Mouse (Mus musculus): ENCODE data around the gene Dnajb8. TPM values are rescaled to one million over a fixed set of nuclear protein-coding genes. Genes with fewer than 3 reads are reported as not detected.
A peak's percentile ranks its signal among the peaks of the same experiment; 100 is the strongest.

Gene Dnajb8
- polyA plus RNA-seq, 1 experiment from 2014 or later = not detected

GRCm38 (mm10) chr6:88236513-88236912, 14.4 kb downstream of the Dnajb8 start:
- Histone ChIP-seq H3K27me3 (replicated peaks) (0 out of 2 replicates have a peak, but pooled peaks cover 4% of the 10 kb centered on the region), H3K4me1 (peaks cover 15% of the 10 kb centered on the region), H3K36me3 (no peaks in the 10 kb centered on the region), H3K4me2 (peak overlapping the region; percentile 41; the same call in 1 of the 2 replicates), H3K4me3 (replicated peaks) (no peak overlapping the region), H3K9me3 (no peaks in the 10 kb centered on the region), H3K27ac (no peak overlapping the region), H3K9ac (no peak overlapping the region)
- no peak for ATAC-seq (ENCODE audit: insufficient read depth, low FRiP score, low read depth)
- WGBS = 14% methylated on average over 7 of the region's 7 CpGs

GRCm38 (mm10) chr6:88242604-88243003, 20.5 kb downstream of the Dnajb8 start:
- H3K27ac ChIP-seq = no peak overlapping the region
- no peak overlapping the region for H3K4me3 ChIP-seq (replicated peaks)
- WGBS = 3% methylated on average over 15 of the region's 15 CpGs
- no peaks in the 10 kb centered on the region for H3K9me3 ChIP-seq
- no peaks in the 10 kb centered on the region for H3K27me3 ChIP-seq (replicated peaks)
- no peaks in the 10 kb centered on the region for H3K36me3 ChIP-seq
- H3K4me2 ChIP-seq = peak overlapping the region; percentile 8; the same call in 1 of the 2 replicates
- no peak overlapping the region for H3K9ac ChIP-seq
- H3K4me1 ChIP-seq = peaks cover 7% of the 10 kb centered on the region; the same call in 1 of the 2 replicates
- peak; percentile 76 for ATAC-seq (ENCODE audit: insufficient read depth, low FRiP score, low read depth)

GRCm38 (mm10) chr6:88249231-88249630, 27.2 kb downstream of the Dnajb8 start:
- H3K27ac ChIP-seq = no peak overlapping the region
- H3K36me3 ChIP-seq = no peaks in the 10 kb centered on the region
- H3K9me3 ChIP-seq = no peaks in the 10 kb centered on the region
- no peak overlapping the region for H3K9ac ChIP-seq
- H3K4me1 ChIP-seq = no peaks in the 10 kb centered on the region
- H3K27me3 ChIP-seq (replicated peaks) = no peaks in the 10 kb centered on the region
- H3K4me3 ChIP-seq (replicated peaks) = no peak overlapping the region
- no peak overlapping the region for H3K4me2 ChIP-seq
- 81% methylated on average over 1 of the region's 1 CpGs for WGBS
- no peak for ATAC-seq (ENCODE audit: insufficient read depth, low FRiP score, low read depth)

- Histone ChIP-seq H3K4me2 (no peak overlapping the region), H3K9ac (no peak overlapping the region), H3K4me3 (replicated peaks) (no peak overlapping the region), H3K4me1 (no peaks in the 10 kb centered on the region), H3K27me3 (replicated peaks) (no peaks in the 10 kb centered on the region), H3K9me3 (no peaks in the 10 kb centered on the region), H3K27ac (no peak overlapping the region), H3K36me3 (no peaks in the 10 kb centered on the region)
- ATAC-seq (ENCODE audit: insufficient read depth, low FRiP score, low read depth) = no peak; the same call in 1 of the 2 replicates
- 93% methylated on average over 1 of the region's 1 CpGs for WGBS
Measured at GRCm38 (mm10) chr6:88251396-88251795, 29.3 kb downstream of the Dnajb8 start.

GRCm38 (mm10) chr6:88251798-88252478, 29.9 kb downstream of the Dnajb8 start:
- Histone ChIP-seq H3K9ac (no peak overlapping the region), H3K9me3 (no peaks in the 10 kb centered on the region), H3K27ac (no peak overlapping the region), H3K4me2 (no peak overlapping the region), H3K4me1 (no peaks in the 10 kb centered on the region), H3K4me3 (replicated peaks) (no peak overlapping the region), H3K36me3 (no peaks in the 10 kb centered on the region), H3K27me3 (replicated peaks) (no peaks in the 10 kb centered on the region)
- ATAC-seq (ENCODE audit: insufficient read depth, low FRiP score, low read depth) = no peak
- WGBS = 73% methylated on average over 7 of the region's 7 CpGs

- 66% methylated on average over 6 of the region's 6 CpGs for WGBS
- Histone ChIP-seq H3K4me2 (no peak overlapping the region), H3K9me3 (no peaks in the 10 kb centered on the region), H3K9ac (no peak overlapping the region), H3K27ac (no peak overlapping the region), H3K4me3 (replicated peaks) (no peak overlapping the region), H3K36me3 (no peaks in the 10 kb centered on the region), H3K27me3 (replicated peaks) (no peaks in the 10 kb centered on the region), H3K4me1 (no peaks in the 10 kb centered on the region)
- no peak for ATAC-seq (ENCODE audit: insufficient read depth, low FRiP score, low read depth)
Measured at GRCm38 (mm10) chr6:88254082-88254481, 32.0 kb downstream of the Dnajb8 start.

- no peak overlapping the region for H3K27ac ChIP-seq
- H3K27me3 ChIP-seq (replicated peaks) = no peaks in the 10 kb centered on the region
- H3K4me2 ChIP-seq = no peak overlapping the region
- no peak overlapping the region for H3K4me3 ChIP-seq (replicated peaks)
- H3K4me1 ChIP-seq = no peaks in the 10 kb centered on the region
- ATAC-seq (ENCODE audit: insufficient read depth, low FRiP score, low read depth) = peak; percentile 8; the same call in 1 of the 2 replicates
- no peak overlapping the region for H3K9ac ChIP-seq
- WGBS = 28% methylated on average over 4 of the region's 4 CpGs
- H3K9me3 ChIP-seq = no peaks in the 10 kb centered on the region
- H3K36me3 ChIP-seq = no peaks in the 10 kb centered on the region
Measured at GRCm38 (mm10) chr6:88255435-88255834, 33.4 kb downstream of the Dnajb8 start.

GRCm38 (mm10) chr6:88259621-88260020, 37.6 kb downstream of the Dnajb8 start:
- no peak overlapping the region for H3K27ac ChIP-seq
- no peaks in the 10 kb centered on the region for H3K9me3 ChIP-seq
- no peaks in the 10 kb centered on the region for H3K36me3 ChIP-seq
- H3K4me3 ChIP-seq (replicated peaks) = no peak overlapping the region
- peaks cover 4% of the 10 kb centered on the region; the same call in 1 of the 2 replicates for H3K4me1 ChIP-seq
- no peak overlapping the region for H3K4me2 ChIP-seq
- no peaks in the 10 kb centered on the region for H3K27me3 ChIP-seq (replicated peaks)
- no peak for ATAC-seq (ENCODE audit: insufficient read depth, low FRiP score, low read depth)
- no peak overlapping the region for H3K9ac ChIP-seq
- WGBS = 84% methylated on average over 3 of the region's 3 CpGs

- H3K9ac ChIP-seq = no peak overlapping the region
- no peak overlapping the region for H3K27ac ChIP-seq
- no peak overlapping the region for H3K4me3 ChIP-seq (replicated peaks)
- H3K36me3 ChIP-seq = no peaks in the 10 kb centered on the region
- no peak for ATAC-seq (ENCODE audit: insufficient read depth, low FRiP score, low read depth)
- H3K4me2 ChIP-seq = no peak overlapping the region
- peaks cover 4% of the 10 kb centered on the region; the same call in 1 of the 2 replicates for H3K4me1 ChIP-seq
- 87% methylated on average over 3 of the region's 3 CpGs for WGBS
- H3K9me3 ChIP-seq = no peaks in the 10 kb centered on the region
- no peaks in the 10 kb centered on the region for H3K27me3 ChIP-seq (replicated peaks)
Measured at GRCm38 (mm10) chr6:88260645-88261044, 38.6 kb downstream of the Dnajb8 start.

- ATAC-seq (ENCODE audit: insufficient read depth, low FRiP score, low read depth) = no peak
- Histone ChIP-seq H3K27me3 (replicated peaks) (no peaks in the 10 kb centered on the region), H3K9me3 (no peaks in the 10 kb centered on the region), H3K36me3 (no peaks in the 10 kb centered on the region), H3K4me3 (replicated peaks) (no peak overlapping the region), H3K4me1 (peaks cover 4% of the 10 kb centered on the region; the same call in 1 of the 2 replicates), H3K27ac (no peak overlapping the region), H3K4me2 (no peak overlapping the region), H3K9ac (no peak overlapping the region)
- WGBS = 64% methylated on average over 9 of the region's 9 CpGs
Measured at GRCm38 (mm10) chr6:88262160-88262559, 40.1 kb downstream of the Dnajb8 start.

- Histone ChIP-seq H3K4me3 (replicated peaks) (no peak overlapping the region), H3K4me1 (peaks cover 4% of the 10 kb centered on the region; the same call in 1 of the 2 replicates), H3K9me3 (no peaks in the 10 kb centered on the region), H3K9ac (no peak overlapping the region), H3K36me3 (no peaks in the 10 kb centered on the region), H3K27me3 (replicated peaks) (no peaks in the 10 kb centered on the region), H3K27ac (no peak overlapping the region), H3K4me2 (no peak overlapping the region)
- ATAC-seq (ENCODE audit: insufficient read depth, low FRiP score, low read depth) = no peak
- WGBS = 83% methylated on average over 1 of the region's 1 CpGs
Measured at GRCm38 (mm10) chr6:88265355-88265754, 43.3 kb downstream of the Dnajb8 start.

GRCm38 (mm10) chr6:88266055-88266454, 44.0 kb downstream of the Dnajb8 start:
- 86% methylated on average over 3 of the region's 3 CpGs for WGBS
- H3K36me3 ChIP-seq = no peaks in the 10 kb centered on the region
- no peak overlapping the region for H3K4me3 ChIP-seq (replicated peaks)
- H3K27me3 ChIP-seq (replicated peaks) = no peaks in the 10 kb centered on the region
- H3K9me3 ChIP-seq = no peaks in the 10 kb centered on the region
- H3K9ac ChIP-seq = no peak overlapping the region
- no peak overlapping the region for H3K4me2 ChIP-seq
- H3K27ac ChIP-seq = no peak overlapping the region
- peaks cover 4% of the 10 kb centered on the region; the same call in 1 of the 2 replicates for H3K4me1 ChIP-seq
- ATAC-seq (ENCODE audit: insufficient read depth, low FRiP score, low read depth) = no peak

Data from stomach, embryonic 15.5 days (tissue).